Mouse (Mus musculus): ENCODE data around the gene Snx32. TPM values are rescaled to one million over a fixed set of nuclear protein-coding genes. Genes with fewer than 3 reads are reported as not detected.

Snx32 gene
- 103 and 108 TPM in 2 replicates for polyA plus RNA-seq (2012; rRNA removed)

DNA sequence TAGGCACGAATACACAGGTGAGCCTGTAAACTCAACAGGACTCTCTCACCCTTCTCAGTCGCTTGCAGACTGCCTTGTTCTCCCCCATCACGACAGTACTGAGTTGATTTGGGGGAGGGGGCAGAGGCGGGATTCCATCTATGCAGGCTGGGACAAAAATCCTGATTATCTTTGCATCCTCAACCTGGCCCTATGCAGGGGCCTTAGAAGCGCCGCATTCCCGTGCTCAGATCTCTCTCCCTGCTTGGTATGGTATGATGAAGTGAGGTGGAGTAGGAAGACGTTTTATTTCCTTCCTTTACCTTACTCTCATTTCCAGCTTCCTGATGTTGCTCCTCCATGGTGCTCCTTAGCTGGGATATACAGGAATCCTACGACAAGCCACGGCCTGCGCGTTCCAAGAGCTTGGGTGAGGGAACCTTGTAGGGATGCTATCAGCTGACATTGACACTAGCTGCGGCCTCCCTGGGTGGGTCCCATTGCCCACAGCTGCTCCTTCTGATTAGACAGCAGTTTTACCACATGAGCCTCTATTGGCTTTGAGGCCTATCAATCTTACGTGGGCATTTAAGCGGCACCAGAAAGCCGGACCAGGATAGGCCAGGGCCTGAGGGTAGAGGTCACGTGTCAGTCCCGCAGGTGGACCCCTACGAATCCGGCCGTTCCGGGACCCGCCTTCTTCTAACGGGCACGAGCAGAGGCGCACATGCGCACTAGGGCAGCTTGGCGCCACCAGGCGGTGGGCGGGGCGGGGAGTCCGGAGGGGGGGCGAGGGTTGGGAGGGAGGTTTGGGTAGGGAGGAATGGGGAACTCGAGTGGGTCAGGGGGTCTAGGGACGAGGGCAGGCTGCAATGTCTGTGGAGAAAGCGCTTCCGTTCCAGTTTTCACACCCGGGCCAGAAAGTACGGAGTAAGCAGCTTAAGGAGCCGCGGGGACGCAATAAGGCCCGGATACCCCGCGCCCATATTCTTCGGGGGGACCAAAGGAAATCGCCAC, at the start of gene Snx32:
Gene Snx32 (minus strand): TSS at position 508 of the 996 bp plus-strand sequence.

DNA sequence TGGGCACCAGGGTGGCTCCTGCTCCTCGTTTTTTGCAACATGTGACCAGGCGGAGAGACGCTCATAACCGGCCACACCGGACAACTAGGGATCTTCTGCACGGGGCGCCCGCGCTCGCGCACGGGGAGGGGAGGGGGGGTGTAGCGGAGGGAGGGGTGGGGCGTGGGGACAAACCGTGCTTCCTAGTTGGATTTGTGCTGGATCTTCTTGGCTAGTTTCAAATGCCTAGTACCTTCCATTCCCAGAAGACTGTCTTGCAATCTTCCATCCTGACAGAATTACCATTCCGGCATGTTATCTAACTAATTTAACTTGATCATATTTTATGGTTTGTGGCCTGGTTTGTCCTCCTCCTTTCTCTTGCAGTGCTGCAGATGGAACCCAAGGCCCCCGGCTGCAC, 6.7 kb downstream of the Snx32 start, which contains the start of gene 1700020D05Rik:
Gene 1700020D05Rik (minus strand): TSS at position 101 of the 400 bp plus-strand sequence.

DNA sequence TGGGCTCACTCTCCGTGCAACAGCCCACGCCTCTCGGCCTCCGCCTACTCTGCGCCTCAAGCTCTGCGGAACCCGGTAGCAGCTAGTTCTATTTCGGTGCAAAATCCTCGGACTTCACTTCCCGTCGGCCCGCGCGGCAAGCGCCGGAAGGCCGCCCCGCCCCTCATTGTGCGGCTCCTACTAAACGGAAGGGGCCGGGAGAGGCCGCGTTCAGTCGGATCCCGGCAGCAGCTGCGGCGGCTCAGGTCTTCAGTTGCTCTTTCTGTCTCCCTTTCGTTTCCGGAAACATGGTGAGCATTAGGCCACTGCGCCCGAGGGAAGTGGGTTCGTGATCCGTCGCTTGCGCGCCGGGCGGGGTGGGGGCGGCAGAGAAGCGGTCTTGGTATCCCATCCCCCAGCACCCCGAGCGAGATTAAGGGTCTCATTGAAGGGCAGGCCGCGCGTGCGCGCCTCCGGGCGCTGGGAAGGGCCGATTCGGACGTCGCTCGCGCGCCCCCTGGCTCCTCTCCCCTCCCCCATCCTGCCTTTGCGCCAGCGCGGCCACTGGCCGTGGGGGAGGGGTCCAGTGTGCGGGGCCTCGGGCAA, 19.9 kb downstream of the Snx32 start, which contains the start of gene Cfl1:
Gene Cfl1 (plus strand): TSS at position 143 of the 585 bp plus-strand sequence.

DNA sequence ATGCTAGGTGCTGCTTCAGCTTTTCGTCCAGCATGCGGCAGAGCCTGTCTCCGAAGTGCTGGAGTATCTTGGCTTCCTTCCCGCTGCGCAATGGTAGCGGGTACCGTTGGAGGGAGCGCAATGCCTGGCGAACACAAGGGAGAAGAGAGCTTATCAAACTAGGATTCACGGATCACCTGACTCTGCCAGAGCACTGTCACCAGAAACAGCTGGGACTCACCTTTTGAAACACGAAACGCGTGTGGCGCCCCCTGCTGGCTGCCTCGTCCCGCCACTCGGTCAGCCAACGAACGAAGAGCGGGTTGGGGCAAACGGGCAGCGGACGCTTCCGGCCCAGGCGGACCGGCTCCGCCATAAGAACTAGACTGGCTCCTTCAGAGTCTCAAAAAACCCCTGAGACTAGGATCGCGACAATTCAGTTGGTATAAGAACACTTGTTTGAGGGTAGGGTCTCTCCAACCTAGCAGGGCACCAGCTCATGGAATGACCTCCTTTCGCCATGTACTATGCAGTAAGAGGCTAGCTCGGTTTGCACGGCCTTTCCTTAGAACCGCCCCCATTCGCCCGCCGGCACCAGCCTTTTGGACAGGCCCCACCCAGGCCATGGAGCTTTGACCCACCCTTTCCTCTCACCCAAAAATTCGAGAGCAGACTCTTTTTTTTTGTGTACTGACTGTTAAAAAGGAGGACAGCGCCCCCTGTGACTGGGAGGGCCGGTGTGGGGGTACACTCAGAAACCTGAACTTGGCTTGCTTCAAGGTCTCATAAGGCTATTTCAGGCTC, 22.4 kb downstream of the Snx32 start, which contains the start of gene Mus81:
Gene Mus81 (minus strand): TSS at position 635 of the 783 bp plus-strand sequence.

DNA sequence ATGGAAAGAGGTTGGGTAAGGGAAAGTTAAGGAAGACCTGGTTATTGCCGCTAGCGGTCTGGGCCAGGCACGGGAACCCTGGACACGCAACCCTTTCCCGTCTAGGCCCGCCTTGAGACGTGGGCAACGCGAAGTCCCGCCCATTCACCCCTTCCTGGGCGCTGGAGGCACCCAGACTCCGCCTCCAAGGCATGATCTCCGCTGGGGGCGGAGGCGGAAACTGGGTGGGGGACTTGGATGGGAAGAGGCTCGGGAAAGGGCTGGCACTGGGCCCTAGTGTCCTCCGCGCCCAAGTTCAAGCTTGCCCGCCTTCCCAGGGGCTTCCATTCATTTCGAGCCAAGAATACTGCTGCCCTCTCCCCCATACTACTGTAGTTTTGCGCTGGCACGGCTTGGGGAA, 36.6 kb downstream of the Snx32 start, which contains the start of gene Efemp2:
Gene Efemp2 (plus strand): TSS at position 235 of the 400 bp plus-strand sequence.

DNA sequence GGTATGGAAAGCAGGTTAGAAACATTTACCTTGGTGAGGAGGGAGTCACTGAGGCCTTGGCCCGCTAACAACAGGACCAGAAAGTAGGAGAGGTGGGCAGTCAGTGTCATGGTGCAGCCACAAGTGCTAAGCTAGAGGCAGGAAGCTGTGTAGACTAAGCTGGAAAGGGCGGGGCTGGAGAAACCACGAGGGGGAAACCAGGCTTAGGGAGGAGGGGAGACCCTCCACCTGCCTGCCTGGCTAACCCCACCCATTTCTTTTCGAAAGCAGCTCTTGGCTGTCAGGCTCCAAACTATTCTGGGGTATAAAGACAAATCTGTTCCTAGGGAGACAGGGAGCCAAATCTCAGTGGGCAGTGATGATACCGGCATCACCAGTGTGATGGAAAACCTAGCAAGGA, 42.0 kb downstream of the Snx32 start, which contains the start of gene Ctsw:
Gene Ctsw (minus strand): TSS at position 134 of the 400 bp plus-strand sequence.

DNA sequence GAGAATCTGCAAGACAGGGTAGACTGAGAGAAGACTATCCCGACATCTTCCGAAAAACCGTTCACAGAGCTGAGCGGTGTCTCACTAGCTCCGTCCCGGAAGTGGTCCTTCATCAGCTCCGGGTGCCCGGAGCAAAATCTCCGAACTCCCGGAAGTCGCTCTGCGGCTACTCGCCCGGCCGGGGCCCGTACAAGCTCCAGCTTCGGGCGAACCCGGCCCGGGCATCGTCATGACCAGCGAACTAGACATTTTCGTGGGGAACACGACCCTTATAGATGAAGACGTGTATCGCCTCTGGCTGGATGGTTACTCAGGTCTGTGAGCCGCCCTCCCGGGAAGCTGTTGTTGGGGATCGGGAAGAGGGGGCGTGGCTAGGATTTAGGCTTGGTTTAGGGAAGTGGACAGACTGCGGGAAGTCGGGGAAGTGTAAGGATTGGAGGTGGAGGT, 49.9 kb downstream of the Snx32 start, which contains the start of gene Fibp:
Gene Fibp (plus strand): TSS at position 151 of the 447 bp plus-strand sequence.

DNA sequence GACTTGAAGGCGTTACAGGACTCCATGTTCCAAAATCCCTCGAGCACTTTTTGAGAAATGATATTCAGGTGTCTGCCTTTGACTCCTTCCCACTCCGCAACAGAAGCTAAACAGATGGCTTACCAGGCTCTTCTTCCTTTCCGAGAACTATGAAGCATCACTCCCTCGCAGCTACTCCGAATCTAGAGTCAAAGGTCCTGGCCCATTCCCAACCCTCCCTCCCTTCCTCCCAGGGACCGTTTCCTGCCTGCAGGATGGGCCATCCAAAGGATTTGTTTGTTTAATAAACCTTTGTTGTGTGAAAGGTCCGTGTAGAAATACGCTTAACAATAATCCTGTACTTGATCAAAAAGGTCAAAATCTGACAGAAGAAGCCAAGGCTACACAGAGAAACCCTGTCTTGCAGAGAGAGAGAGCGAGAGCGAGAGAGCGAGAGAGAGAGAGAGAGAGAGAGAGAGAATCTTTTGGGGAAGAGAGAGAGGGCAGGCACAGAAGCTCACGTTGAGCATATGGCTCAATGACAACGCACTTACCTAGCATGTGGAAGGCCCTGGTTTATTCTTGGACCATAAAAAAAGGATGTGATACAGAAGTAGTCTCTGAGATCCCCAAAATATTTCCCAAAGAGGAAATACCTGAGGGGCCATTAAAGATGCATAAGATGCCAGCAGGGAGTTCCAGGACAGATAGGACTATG, 52.4 kb downstream of the Snx32 start, which contains the start of gene Ccdc85b:
Gene Ccdc85b (minus strand): TSS at position 149 of the 697 bp plus-strand sequence.

DNA sequence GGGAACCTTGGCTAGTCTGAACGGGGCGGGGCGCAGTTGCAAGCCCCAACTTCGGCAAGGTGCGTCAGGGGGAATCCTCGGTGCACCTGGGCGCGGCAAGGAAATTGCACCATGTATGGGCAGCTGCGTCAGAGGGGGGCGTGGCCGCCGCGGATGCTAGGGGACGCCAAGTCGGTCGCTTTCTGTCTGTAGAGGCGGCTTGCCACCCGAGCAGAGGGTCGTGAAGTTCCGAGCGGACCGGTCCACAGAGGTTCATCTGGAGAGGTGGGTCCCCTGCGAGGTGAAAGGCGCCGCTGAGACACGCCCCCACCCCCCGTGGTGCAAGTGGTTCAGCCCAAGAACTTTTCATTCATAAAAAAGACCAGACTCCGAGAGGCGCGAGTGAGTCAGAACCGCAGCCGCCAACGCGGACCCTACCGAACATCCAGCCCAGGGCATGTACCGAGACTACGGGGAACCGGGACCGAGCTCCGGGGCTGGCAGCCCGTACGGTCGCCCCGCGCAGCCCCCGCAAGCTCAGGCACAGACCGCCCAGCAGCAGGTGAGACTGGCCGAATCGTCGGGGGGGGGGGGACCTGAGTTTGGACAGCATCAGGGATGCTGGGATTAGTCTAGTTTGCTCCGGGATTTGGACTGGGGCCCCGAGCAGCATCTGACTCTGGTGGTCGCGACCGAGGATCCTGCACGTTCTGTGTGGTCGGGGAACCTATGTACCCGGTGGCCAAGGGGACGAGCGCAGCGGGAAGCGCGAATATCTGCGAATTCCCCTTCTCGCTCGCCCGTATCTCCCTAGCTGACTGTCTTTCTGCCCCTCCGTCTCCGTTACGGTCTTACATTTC, 62.6 kb downstream of the Snx32 start, which contains the start of gene Fosl1:
Gene Fosl1 (plus strand): TSS at position 33 of the 839 bp plus-strand sequence.

Other genes with a start within 250 kb of the Snx32 start
- 45.1 and 54.2 TPM in 2 replicates for gene Pacs1, start 237.4 kb downstream of the Snx32 start, polyA plus RNA-seq (2012; rRNA removed)
- gene Sf3b2, start 215.1 kb downstream of the Snx32 start, polyA plus RNA-seq (2012; rRNA removed): 197 and 209 TPM in 2 replicates
- gene Gal3st3, start 212.2 kb downstream of the Snx32 start, polyA plus RNA-seq (2012; rRNA removed): 35.0 and 36.4 TPM in 2 replicates
- not detected in 2 replicates for gene Catsper1, start 174.8 kb downstream of the Snx32 start, polyA plus RNA-seq (2012; rRNA removed)
- gene Cst6, start 161.0 kb downstream of the Snx32 start, polyA plus RNA-seq (2012; rRNA removed): 2.2 and 2.4 TPM in 2 replicates
- gene Eif1ad, start 143.8 kb downstream of the Snx32 start, polyA plus RNA-seq (2012; rRNA removed): 42.2 and 43.6 TPM in 2 replicates
- gene Banf1, start 143.4 kb downstream of the Snx32 start, polyA plus RNA-seq (2012; rRNA removed): 200 and 202 TPM in 2 replicates
- 89.8 and 93.4 TPM in 2 replicates for gene Sart1, start 121.8 kb downstream of the Snx32 start, polyA plus RNA-seq (2012; rRNA removed)
- gene Tsga10ip, start 108.0 kb downstream of the Snx32 start, polyA plus RNA-seq (2012; rRNA removed): 0.05 TPM in 1 of 2 replicates, not detected in the other
- gene Drap1, start 85.6 kb downstream of the Snx32 start, polyA plus RNA-seq (2012; rRNA removed): 304 and 309 TPM in 2 replicates
- 76.5 and 85.9 TPM in 2 replicates for gene AI837181, start 85.4 kb downstream of the Snx32 start, polyA plus RNA-seq (2012; rRNA removed)
- 0.05 TPM in 1 of 2 replicates, not detected in the other for gene Fosl1, start 63.0 kb downstream of the Snx32 start, polyA plus RNA-seq (2012; rRNA removed)
- 10.6 and 11.6 TPM in 2 replicates for gene Ccdc85b, start 52.6 kb downstream of the Snx32 start, polyA plus RNA-seq (2012; rRNA removed)
- 216 and 221 TPM in 2 replicates for gene Fibp, start 49.9 kb downstream of the Snx32 start, polyA plus RNA-seq (2012; rRNA removed)
- gene Ctsw, start 42.0 kb downstream of the Snx32 start, polyA plus RNA-seq (2012; rRNA removed): 2.6 and 2.7 TPM in 2 replicates
- gene Efemp2, start 36.6 kb downstream of the Snx32 start, polyA plus RNA-seq (2012; rRNA removed): 50.0 and 85.2 TPM in 2 replicates
- gene Mus81, start 22.1 kb downstream of the Snx32 start, polyA plus RNA-seq (2012; rRNA removed): 57.1 and 64.2 TPM in 2 replicates
- gene Cfl1, start 20.1 kb downstream of the Snx32 start, polyA plus RNA-seq (2012; rRNA removed): 1,583 and 1,664 TPM in 2 replicates
- 3.8 and 4.0 TPM in 2 replicates for gene 1700020D05Rik, start 6.8 kb downstream of the Snx32 start, polyA plus RNA-seq (2012; rRNA removed)
- 0.05 and 0.56 TPM in 2 replicates for gene Ovol1, start 50.1 kb upstream of the Snx32 start, polyA plus RNA-seq (2012; rRNA removed)
- gene Ap5b1, start 57.5 kb upstream of the Snx32 start, polyA plus RNA-seq (2012; rRNA removed): 2.4 and 2.5 TPM in 2 replicates
- 90.9 and 107 TPM in 2 replicates for gene Rnaseh2c, start 91.3 kb upstream of the Snx32 start, polyA plus RNA-seq (2012; rRNA removed)
- gene Kat5, start 99.7 kb upstream of the Snx32 start, polyA plus RNA-seq (2012; rRNA removed): 155 and 159 TPM in 2 replicates
- gene Rela, start 126.9 kb upstream of the Snx32 start, polyA plus RNA-seq (2012; rRNA removed): 38.6 and 41.9 TPM in 2 replicates
- 25.8 and 34.4 TPM in 2 replicates for gene Sipa1, start 153.2 kb upstream of the Snx32 start, polyA plus RNA-seq (2012; rRNA removed)
- gene Map3k11, start 178.2 kb upstream of the Snx32 start, polyA plus RNA-seq (2012; rRNA removed): 20.8 and 24.0 TPM in 2 replicates
- gene Pcnx3, start 178.4 kb upstream of the Snx32 start, polyA plus RNA-seq (2012; rRNA removed): 80.3 and 94.9 TPM in 2 replicates
- 0.05 and 0.21 TPM in 2 replicates for gene Kcnk7, start 193.8 kb upstream of the Snx32 start, polyA plus RNA-seq (2012; rRNA removed)
- gene Ehbp1l1, start 215.8 kb upstream of the Snx32 start, polyA plus RNA-seq (2012; rRNA removed): 25.1 and 28.3 TPM in 2 replicates
- gene Fam89b, start 219.1 kb upstream of the Snx32 start, polyA plus RNA-seq (2012; rRNA removed): 241 and 283 TPM in 2 replicates
- 64.1 and 102 TPM in 2 replicates for gene Ltbp3, start 230.4 kb upstream of the Snx32 start, polyA plus RNA-seq (2012; rRNA removed)

Data from central nervous system, embryonic 14 days (tissue).